ENCODE assay signal across 10 mouse cellular contexts in genomic region chr7:70300516-70300915, GRCm38 (mm10).
DNase-seq lines count a peak whose midpoint lies in the region; ATAC-seq and TF ChIP-seq lines count a peak whose summit lies in the region.
"Had no signal": no experiment of that assay in that cellular context is flagged by ENCODE, and none has a peak within 500 bp of the region (broad histone marks: within the 10 kb centered on the region; RNA-seq: fewer than 3 reads in every experiment).

No protein-coding gene starts in this region.

- no peak for TF ChIP-seq POLR2A in myocyte (IDR thresholded peaks at IDR 0.05; ENCODE audit: insufficient read length, low read depth)

- no peaks in the 10 kb centered on the region for H3K79me2 ChIP-seq in myocyte (ENCODE audit: control insufficient read depth, insufficient read depth)

- peak; percentile 96 for DNase-seq in NIH3T3 (ENCODE audit: low read depth)
- DNase-seq in adrenal gland, adult 8-10 months, result peak; percentile 80
- DNase-seq in layer of hippocampus, postnatal 25 days (ENCODE audit: extremely low spot score in 1 of 2, low spot score in 1 of 2), result no peak
- DNase-seq in retina, embryonic 14.5 days (ENCODE audit: low spot score), result no peak

- no peaks in the 10 kb centered on the region for H3K9me3 ChIP-seq in intestine, embryonic 15.5 days
- no peaks in the 10 kb centered on the region for H3K9me3 ChIP-seq in neural tube, embryonic 15.5 days (replicated peaks)
- H3K9me3 ChIP-seq: embryonic facial prominence, embryonic 13.5 days; hindbrain, embryonic 10.5 days had no signal

- no peak overlapping the region for H3K4me3 ChIP-seq in intestine, embryonic 15.5 days (replicated peaks)
- H3K4me3 ChIP-seq in myocyte, result no peak overlapping the region
- no peak overlapping the region for H3K4me3 ChIP-seq in neural tube, embryonic 15.5 days (replicated peaks)
- H3K4me3 ChIP-seq: embryonic facial prominence, embryonic 13.5 days; hindbrain, embryonic 10.5 days had no signal

- WGBS in intestine, embryonic 15.5 days, result 75% methylated on average over 5 of the region's 5 CpGs
- 75% methylated on average over 5 of the region's 5 CpGs for WGBS in neural tube, embryonic 15.5 days

- no peak overlapping the region for H3K9ac ChIP-seq in intestine, embryonic 15.5 days
- H3K9ac ChIP-seq in neural tube, embryonic 15.5 days (replicated peaks), result no peak overlapping the region
- H3K9ac ChIP-seq: embryonic facial prominence, embryonic 13.5 days; liver, embryonic 14.5 days had no signal

- no peaks in the 10 kb centered on the region for H3K4me1 ChIP-seq in intestine, embryonic 15.5 days (replicated peaks)
- H3K4me1 ChIP-seq in neural tube, embryonic 15.5 days, result no peaks in the 10 kb centered on the region
- H3K4me1 ChIP-seq: embryonic facial prominence, embryonic 13.5 days; hindbrain, embryonic 10.5 days had no signal

- no peaks in the 10 kb centered on the region for H3K27me3 ChIP-seq in intestine, embryonic 15.5 days (replicated peaks)
- H3K27me3 ChIP-seq in myocyte (ENCODE audit: control insufficient read depth, insufficient read depth, insufficient read length), result no peaks in the 10 kb centered on the region
- H3K27me3 ChIP-seq in neural tube, embryonic 15.5 days (replicated peaks), result 0 out of 2 replicates have a peak, but pooled peaks cover 7% of the 10 kb centered on the region

- 0 out of 2 replicates have a peak, but pooled peaks have one; percentile 53 for ATAC-seq in intestine, embryonic 15.5 days
- no peak for ATAC-seq in neural tube, embryonic 15.5 days (ENCODE audit: low FRiP score)

- no peaks in the 10 kb centered on the region for H3K36me3 ChIP-seq in intestine, embryonic 15.5 days
- H3K36me3 ChIP-seq in myocyte (ENCODE audit: control insufficient read depth, insufficient read depth), result no peaks in the 10 kb centered on the region
- no peaks in the 10 kb centered on the region for H3K36me3 ChIP-seq in neural tube, embryonic 15.5 days
- H3K36me3 ChIP-seq: embryonic facial prominence, embryonic 13.5 days had no signal

- H3K4me2 ChIP-seq in intestine, embryonic 15.5 days (replicated peaks), result no peak overlapping the region
- no peak overlapping the region for H3K4me2 ChIP-seq in myocyte (ENCODE audit: low read depth)
- H3K4me2 ChIP-seq in neural tube, embryonic 15.5 days, result no peak overlapping the region
- H3K4me2 ChIP-seq: embryonic facial prominence, embryonic 13.5 days had no signal

- no peak overlapping the region for H3K27ac ChIP-seq in intestine, embryonic 15.5 days
- H3K27ac ChIP-seq in neural tube, embryonic 15.5 days (replicated peaks), result no peak overlapping the region
- H3K27ac ChIP-seq: embryonic facial prominence, embryonic 13.5 days; hindbrain, embryonic 10.5 days; liver, embryonic 14.5 days had no signal

- no peak overlapping the region for H3ac ChIP-seq in myocyte (ENCODE audit: control insufficient read depth, insufficient read length)

TF ChIP-seq in myocyte, 11 proteins besides CTCF, POLR2A, EP300 and RAD21:
- TF ChIP-seq MYOG (IDR thresholded peaks at IDR 0.05; ENCODE audit: control insufficient read depth in 1 of 3, insufficient read depth in 1 of 3, insufficient read length in 2 of 3, low read depth in 2 of 3), result no peak
- peak; percentile 64 for TF ChIP-seq CEBPB (IDR thresholded peaks at IDR 0.05; ENCODE audit: insufficient read depth, poor library complexity, severe bottlenecking)
- TF ChIP-seq POLR2AphosphoS2 (IDR thresholded peaks at IDR 0.05; ENCODE audit: insufficient read length, low read depth), result no peak
- TF ChIP-seq MYOD1 (IDR thresholded peaks at IDR 0.05; ENCODE audit: control insufficient read depth in 1 of 3, insufficient read length in 2 of 3, low read depth in 2 of 3), result peak in 1 of 3 experiments; percentile 10
- no peak for TF ChIP-seq TCF12 (IDR thresholded peaks at IDR 0.05; ENCODE audit: insufficient read depth, poor library complexity, severe bottlenecking)
- no peak for TF ChIP-seq E2F4 (IDR thresholded peaks at IDR 0.05; ENCODE audit: insufficient read depth)

Comparison
In these comparisons a context has a peak if more than half of its experiments do, and no peak if none do; other contexts are left out.
1. DNase-seq: peak in NIH3T3 (single experiment) and adrenal gland, adult 8-10 months (single experiment); none in layer of hippocampus, postnatal 25 days (0 of 2) and retina, embryonic 14.5 days (single experiment).